Mouse (Mus musculus): ENCODE measurements at regions not wholly inside any gene's neighbourhood (a gene's known extent, or its start where the extent isn't known, plus 50 kb on each side); places are given as distances from the start of the nearest gene placed in this dataset.

DNA sequence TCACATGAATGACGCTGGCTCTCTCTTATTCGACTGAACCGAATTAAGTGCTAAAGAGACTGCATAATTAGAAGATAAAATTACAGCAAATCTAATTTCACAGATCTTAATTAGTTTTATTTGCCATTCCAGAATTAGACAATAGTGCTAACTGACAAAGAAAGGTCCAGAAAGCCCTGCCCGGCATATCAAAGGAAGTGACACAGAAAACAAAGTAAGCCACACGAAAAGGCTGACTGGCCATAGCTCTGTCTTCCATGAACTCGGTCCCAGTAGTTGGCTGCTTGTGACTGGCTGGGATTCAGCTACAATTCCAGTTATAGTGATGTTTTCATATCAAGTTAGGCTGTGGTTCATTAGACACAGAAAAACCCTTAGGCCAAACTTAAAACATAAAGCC is 468.7 kb upstream of the Gm19410 start:
- intact Hi-C loops (cut with DNase I), result loop anchor here (5.0 kb wide), 1 partner anchor 90 kb away; no protein-coding TSS in a partner anchor

DNA sequence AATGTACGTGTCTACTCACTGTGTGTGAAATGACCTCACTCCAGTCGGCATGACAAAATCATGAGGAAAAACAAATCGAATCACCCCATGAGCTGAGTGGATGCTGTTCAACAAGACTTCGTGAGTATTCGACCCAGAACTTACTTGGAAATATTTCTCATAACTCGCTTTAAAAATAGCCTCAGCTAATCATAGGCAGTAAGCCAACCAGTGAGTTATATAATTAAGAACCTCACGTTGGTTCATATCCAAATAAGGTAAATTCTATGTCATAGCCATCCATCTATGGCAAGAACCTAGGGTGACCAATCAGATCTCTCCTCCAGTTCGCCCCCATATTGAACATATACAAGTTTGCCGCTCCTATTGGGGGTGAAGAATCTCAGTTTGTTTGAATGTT is 466.5 kb upstream of the Gm19410 start:
- no peak for DNase-seq
- intact Hi-C loops (cut with DNase I), result loop anchor here (5.0 kb wide), 1 partner anchor 92 kb away; no protein-coding TSS in a partner anchor

More for the DNA sequence above, 468.7 kb upstream of the Gm19410 start:
- no peak for DNase-seq

DNA sequence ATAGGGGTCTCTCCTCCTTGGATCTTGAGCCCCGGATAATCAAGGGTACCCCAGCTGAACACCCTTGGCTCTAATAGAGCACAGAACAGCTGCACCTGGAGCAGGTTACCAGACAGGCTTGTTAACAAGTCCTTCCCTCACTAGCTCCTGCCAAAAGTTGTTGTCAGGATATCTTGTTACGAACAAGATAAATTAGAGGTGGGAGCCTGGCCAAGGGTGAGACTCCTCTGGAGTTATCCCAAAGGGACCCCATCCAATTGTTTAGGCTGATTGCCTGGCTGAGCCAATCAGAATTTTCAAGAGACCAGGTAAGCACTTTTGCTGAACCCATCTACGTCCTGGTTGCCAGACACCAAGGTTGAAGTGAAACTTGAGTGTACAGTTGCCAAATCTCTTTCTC is 465.2 kb upstream of the Gm19410 start:
- intact Hi-C loops (cut with DNase I), result no loop called here

DNA sequence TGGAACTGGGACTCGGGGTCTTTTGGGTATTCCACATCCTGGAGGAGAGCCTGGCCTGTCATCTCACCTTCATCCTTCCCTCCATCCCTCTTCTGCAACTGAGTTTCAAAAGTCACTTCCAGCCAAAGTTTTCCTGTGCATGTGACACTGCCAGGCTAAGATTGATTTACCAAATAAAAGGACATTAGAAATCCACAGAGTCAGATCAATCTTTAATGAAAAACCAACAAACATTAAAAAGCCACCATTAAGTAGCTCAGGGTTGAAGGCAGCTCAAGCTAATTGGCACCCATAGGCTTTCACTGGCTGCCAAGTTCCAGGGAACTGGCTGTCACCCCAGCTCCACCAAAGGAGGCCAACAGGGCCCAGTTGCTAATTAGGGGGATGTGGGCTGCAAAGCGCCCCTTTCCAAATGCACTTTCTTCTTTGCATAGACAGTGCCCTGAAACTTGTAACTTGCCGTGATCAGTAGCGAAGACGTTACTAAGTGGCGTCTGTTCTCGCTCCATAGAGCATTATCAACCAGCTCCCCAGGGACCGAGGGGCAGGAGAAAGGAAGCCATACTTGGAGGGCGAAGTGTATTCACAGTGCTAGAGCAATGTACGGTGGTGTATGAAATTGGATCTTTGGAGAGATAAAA is 464.6 kb upstream of the Gm19410 start:
- intact Hi-C loops (cut with DNase I), result no loop called here
- DNase-seq, result peak; percentile 12 to 53

More for the DNA sequence above, 465.2 kb upstream of the Gm19410 start:
- DNase-seq, result no peak

DNA sequence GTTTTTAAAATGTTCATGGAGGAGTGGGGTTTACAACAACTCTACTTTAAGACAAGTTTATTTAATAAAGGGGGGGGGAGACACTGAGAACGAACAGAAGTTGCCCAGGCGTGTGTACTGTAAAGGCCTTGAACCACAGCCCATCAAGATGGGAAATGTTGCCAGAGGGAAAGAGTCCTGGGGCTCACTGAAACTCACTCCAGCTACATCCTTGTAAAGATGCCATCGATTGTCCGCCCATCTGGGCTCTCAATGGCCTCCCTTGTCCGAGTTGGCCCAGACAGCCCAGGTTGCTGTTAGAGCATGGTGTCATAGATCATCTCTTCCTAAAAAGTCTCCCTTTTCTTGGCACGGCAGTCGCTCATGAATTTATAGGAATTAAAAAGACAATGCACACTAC is 462.7 kb upstream of the Gm19410 start:
- intact Hi-C loops (cut with DNase I), result no loop called here
- DNase-seq, result no peak

DNA sequence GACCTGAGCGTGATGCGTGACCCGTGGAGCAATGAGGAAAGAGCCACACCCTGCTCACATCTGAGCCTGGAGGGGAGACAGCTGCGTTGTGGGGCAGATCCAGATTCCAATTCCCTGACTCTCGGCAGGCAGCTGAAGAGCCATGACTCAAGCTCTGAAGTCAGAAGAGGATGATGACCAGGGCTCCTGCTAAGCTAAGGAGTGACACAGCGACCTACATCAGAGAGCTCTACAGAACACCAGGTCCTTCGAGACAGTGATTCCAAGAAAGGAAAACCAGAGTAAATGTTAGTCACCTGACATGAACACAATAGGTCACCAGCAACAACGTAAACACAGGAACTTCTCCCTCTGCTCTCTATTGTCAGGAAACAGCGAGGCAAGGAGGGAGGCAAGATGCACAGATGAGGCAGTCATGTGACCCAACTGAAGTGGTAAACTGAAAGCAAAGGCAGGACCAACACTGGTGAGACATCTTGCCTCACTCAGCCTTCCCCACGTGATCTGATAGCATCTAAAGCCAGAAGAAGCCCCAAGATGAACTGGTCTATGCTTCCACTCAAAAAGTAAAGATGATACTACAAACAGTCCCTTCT is 444.2 kb upstream of the Gm19410 start:
- DNase-seq, result peak; percentile 10 to 16

DNA sequence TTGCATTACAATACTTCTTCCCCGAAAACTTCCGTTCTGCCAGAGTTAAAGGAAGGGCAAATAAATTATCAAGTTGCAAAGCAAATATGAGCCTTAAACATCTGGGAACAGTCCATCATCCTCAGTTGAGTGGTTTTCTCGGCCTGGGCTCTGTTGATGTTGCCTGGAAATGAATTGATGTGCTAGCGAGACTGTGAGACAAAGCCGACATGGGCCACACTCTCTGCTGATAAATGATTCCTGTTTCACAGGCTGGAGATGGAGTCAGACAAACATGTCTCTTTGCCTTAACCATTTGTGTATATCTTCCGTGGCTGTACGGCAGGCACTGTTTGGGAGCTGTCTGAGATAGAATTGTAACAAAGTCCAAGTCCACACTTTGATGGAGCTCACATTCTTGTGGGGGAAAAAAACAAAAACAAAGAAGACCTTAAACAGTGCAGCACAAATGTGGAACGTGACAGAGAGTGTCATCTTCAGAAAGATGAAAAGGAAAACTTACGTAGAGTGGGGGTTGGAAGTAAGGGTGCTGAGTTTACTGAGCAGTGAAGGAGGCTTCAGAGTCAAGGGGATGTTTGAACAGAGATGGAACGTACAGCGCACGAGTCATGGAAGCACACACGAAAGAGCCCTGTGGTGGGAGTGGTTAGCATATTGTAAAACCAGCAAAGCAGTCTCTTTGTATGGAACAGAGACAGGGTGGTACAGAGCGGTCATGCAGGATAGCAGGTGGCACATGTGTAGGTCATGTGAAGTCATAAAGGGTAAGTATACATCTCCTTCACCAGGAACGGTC is 442.2 kb upstream of the Gm19410 start:
- intact Hi-C loops (cut with DNase I), result no loop called here
- DNase-seq, result no peak

More for the DNA sequence above, 444.2 kb upstream of the Gm19410 start:
- intact Hi-C loops (cut with DNase I), result no loop called here
